25 mouse cellular contexts compared by ENCODE assay signal in genomic region chr13:15585941-15586340, GRCm38 (mm10).
DNase-seq lines count a peak whose midpoint lies in the region; ATAC-seq and TF ChIP-seq lines count a peak whose summit lies in the region.
"Had no signal": no experiment of that assay in that cellular context is flagged by ENCODE, and none has a peak within 500 bp of the region (broad histone marks: within the 10 kb centered on the region; RNA-seq: fewer than 3 reads in every experiment).

No protein-coding gene starts in this region.

- no peak overlapping the region for H3K9ac ChIP-seq in hindbrain, embryonic 16.5 days (ENCODE audit: low read depth, low read length)
- H3K9ac ChIP-seq: forebrain, embryonic 13.5 days; heart, embryonic 13.5 days; hindbrain, embryonic 12.5 days; hindbrain, embryonic 15.5 days; intestine, embryonic 15.5 days had no signal

- DNase-seq in 3T3-L1 (ENCODE audit: low read depth, low spot score), result peak; percentile 73
- no peak for DNase-seq in Patski (ENCODE audit: low read depth, low spot score)
- DNase-seq in fibroblast of lung, adult 2 months (ENCODE audit: low read depth), result peak; percentile 26
- DNase-seq in gastrocnemius, postnatal 14 days, result no peak
- no peak for DNase-seq in left cerebral cortex, postnatal 4 days
- DNase-seq: adrenal gland, postnatal 10 days; adrenal gland, postnatal 36 days; cerebellum, adult 18-20 months; cerebellum, adult 9-10 months; cerebellum, postnatal 14 days; gastrocnemius, postnatal 10 days; heart, postnatal 14 days; kidney, adult 11 months; kidney, adult 8-10 months had no signal

- no peak overlapping the region for H3K27ac ChIP-seq in hindbrain, embryonic 16.5 days (ENCODE audit: low read depth, low read length)
- H3K27ac ChIP-seq: forebrain, embryonic 13.5 days; heart, embryonic 10.5 days; heart, embryonic 13.5 days; hindbrain, embryonic 12.5 days; hindbrain, embryonic 15.5 days; intestine, embryonic 15.5 days had no signal

- no peaks in the 10 kb centered on the region for H3K27me3 ChIP-seq in Patski
- no peaks in the 10 kb centered on the region for H3K27me3 ChIP-seq in hindbrain, embryonic 16.5 days (replicated peaks; ENCODE audit: control insufficient read depth, insufficient read depth, low read length)
- H3K27me3 ChIP-seq: CH12.LX; forebrain, embryonic 13.5 days; hindbrain, embryonic 12.5 days; hindbrain, embryonic 15.5 days; intestine, embryonic 15.5 days had no signal

- intact Hi-C loops in gastrocnemius, postnatal 14 days (cut with DNase I; ENCODE audit: low total_unique reads), result no loop called here
- intact Hi-C loops in left cerebral cortex, postnatal 4 days (cut with DNase I), result no loop called here

- 83% methylated on average over 2 of the region's 2 CpGs for WGBS in hindbrain, embryonic 16.5 days

- in situ Hi-C loops in Patski (cut with MboI; ENCODE audit: low pct_unique_long_range_greater_than_20kb), result no loop called here

- CTCF ChIA-PET in Patski (lab: Charles Lee), result interaction anchor here (0.9 to 1.2 kb wide), 3 partner anchors 17 to 35 kb away, joined by 3 to 4 read pairs (median 3); no protein-coding TSS in a partner anchor

- no peaks in the 10 kb centered on the region for H3K9me3 ChIP-seq in hindbrain, embryonic 16.5 days (ENCODE audit: control insufficient read depth, low read length)
- H3K9me3 ChIP-seq: forebrain, embryonic 13.5 days; G1E; heart, embryonic 10.5 days; heart, embryonic 13.5 days; hindbrain, embryonic 12.5 days; hindbrain, embryonic 15.5 days; intestine, embryonic 15.5 days had no signal

- POLR2A ChIA-PET in Patski (lab: Charles Lee), result no interaction called here

- H3K4me2 ChIP-seq in hindbrain, embryonic 16.5 days (ENCODE audit: low read length), result no peak overlapping the region
- H3K4me2 ChIP-seq: forebrain, embryonic 13.5 days; heart, embryonic 13.5 days; hindbrain, embryonic 12.5 days; hindbrain, embryonic 15.5 days; intestine, embryonic 15.5 days had no signal

- H3K4me3 ChIP-seq in hindbrain, embryonic 16.5 days (ENCODE audit: low read length), result no peak overlapping the region
- H3K4me3 ChIP-seq: forebrain, embryonic 13.5 days; heart, embryonic 10.5 days; heart, embryonic 13.5 days; hindbrain, embryonic 12.5 days; hindbrain, embryonic 15.5 days; intestine, embryonic 15.5 days had no signal

- H3K4me1 ChIP-seq in hindbrain, embryonic 16.5 days (ENCODE audit: control insufficient read depth, insufficient read depth, low read depth, low read length), result no peaks in the 10 kb centered on the region; the same call in 1 of the 2 replicates
- H3K4me1 ChIP-seq: hindbrain, embryonic 12.5 days; hindbrain, embryonic 15.5 days had no signal

- TF ChIP-seq CTCF in Patski (IDR thresholded peaks at IDR 0.05), result no peak

- no peaks in the 10 kb centered on the region for H3K36me3 ChIP-seq in hindbrain, embryonic 16.5 days (ENCODE audit: control insufficient read depth, insufficient read depth, low read length)
- H3K36me3 ChIP-seq: G1E; heart, embryonic 13.5 days; hindbrain, embryonic 12.5 days; hindbrain, embryonic 15.5 days; intestine, embryonic 15.5 days had no signal

- peak; percentile 47 for ATAC-seq in Patski
- ATAC-seq in hindbrain, embryonic 16.5 days, result no peak
- ATAC-seq: activated CD4-positive, CD25-positive, alpha-beta regulatory T cell, adult 4 months; forebrain, embryonic 13.5 days; forebrain, embryonic 16.5 days; intestine, embryonic 15.5 days had no signal

Comparison
In these comparisons a context has a peak if more than half of its experiments do, and no peak if none do; other contexts are left out.
1. DNase-seq: peak in 3T3-L1 (single experiment) and fibroblast of lung, adult 2 months (single experiment); none in Patski (single experiment), gastrocnemius, postnatal 14 days (single experiment) and left cerebral cortex, postnatal 4 days (single experiment).